Mouse (Mus musculus): Measurements from ENCODE around the gene Frg2f1. TPM values are rescaled to one million over a fixed set of nuclear protein-coding genes. Genes with fewer than 3 reads are reported as not detected.

Gene Frg2f1
- total RNA-seq (2023), result 14.1 TPM

DNA sequence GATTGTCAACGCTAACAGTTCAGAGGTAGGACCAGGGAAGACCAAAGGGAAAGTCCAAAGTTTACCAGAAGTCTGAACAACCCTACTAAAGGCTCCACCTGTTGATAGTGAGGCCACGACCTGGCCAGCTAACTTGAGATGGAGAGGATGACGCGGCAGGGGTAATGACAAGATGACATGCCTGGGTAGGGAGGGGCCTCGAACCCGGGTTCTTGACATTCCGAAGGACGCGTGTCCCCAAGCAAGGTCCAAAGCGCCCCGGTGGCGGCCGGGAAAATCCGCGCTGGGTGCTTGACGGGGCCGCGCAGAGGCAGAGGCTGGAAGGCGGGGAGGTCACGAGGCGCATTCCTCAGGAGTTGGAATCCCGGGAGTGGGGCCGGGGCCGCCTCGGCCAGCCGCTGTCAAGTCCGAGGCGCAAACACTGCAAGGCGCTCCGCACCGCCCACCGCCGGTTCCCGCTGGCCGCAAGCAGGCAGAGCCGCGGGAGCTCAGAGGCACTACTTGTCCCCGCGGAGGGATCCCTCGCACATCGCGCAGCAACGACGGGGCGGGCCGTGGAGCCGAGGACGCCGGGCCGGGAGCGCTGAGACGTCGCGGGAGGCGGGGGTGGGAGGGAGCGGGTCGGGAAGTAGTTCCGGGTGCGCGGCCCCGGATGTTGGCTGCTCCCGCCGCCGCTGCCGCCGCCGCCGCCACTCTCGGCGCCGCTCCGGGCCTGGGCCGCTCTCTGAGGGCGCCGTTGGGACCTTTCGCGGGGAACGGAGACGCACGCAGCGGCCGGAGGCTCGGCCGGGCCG, at the start of gene Frg2f1:
Gene Frg2f1 (minus strand): TSS at position 499 of the 794 bp plus-strand sequence.

DNA sequence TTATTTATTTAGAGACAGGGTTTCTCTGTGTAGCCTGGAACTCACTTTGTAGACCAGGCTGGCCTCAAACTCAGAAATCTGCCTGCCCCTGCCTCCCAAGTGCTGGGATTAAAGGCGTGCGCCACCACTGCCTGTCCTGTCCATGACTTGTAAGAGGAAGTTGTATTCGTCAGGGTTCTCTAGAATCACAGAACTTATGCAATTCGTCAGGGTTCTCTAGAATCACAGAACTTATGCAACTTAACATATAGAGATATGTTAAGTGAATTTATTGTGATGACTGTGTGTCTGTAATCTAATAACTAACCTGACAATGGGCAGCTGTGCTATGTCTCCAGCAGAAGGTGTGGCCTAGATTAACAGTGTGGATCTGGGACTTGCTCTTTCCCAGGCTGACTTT, 2.7 kb downstream of the Frg2f1 start, which contains the start of gene Foxj3:
Gene Foxj3 (plus strand): TSS at position 390 of the 400 bp plus-strand sequence.

DNA sequence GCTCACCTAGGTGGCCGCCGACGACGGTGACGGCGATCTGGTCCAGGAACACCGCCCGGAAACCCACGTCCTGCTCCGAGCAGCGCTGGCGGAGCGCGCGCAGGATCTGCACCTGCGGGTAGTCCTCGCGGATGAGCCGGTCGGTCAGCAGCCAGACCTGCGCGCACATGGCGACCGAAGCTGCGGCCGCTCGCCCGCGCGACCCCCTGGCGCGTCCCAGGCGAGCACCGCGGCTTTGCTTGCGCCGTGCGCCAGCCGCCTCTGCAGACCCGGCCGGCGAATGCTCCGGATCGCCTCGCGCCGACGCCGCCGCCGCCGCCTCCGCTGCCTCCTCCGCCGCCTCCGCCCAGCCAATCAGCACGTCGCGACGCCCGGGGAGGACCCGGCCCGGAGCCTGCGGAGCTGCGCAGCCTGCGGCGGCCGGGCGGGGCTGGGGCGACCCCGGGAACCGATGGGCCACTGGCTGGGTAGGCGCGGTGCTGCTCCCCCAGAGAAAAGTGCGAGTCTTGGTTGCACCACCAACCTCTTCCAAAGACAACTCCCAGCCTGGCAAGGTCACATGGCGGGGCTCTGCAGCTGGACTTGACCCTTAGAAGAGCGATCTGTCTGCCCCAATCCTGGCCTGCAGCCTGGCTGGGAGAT, 46.9 kb downstream of the Frg2f1 start, which contains the start of gene Rimkla:
Gene Rimkla (minus strand): TSS at position 338 of the 642 bp plus-strand sequence.

Other genes starting within 250 kb of the Frg2f1 start
- 344 TPM for gene Ybx1, start 244.9 kb downstream of the Frg2f1 start, total RNA-seq (2023)
- 23.9 TPM for gene Ppih, start 219.0 kb downstream of the Frg2f1 start, total RNA-seq (2023)
- gene Ccdc30, start 124.0 kb downstream of the Frg2f1 start, total RNA-seq (2023), result 5.3 TPM
- gene Ppcs, start 117.1 kb downstream of the Frg2f1 start, total RNA-seq (2023), result 7.7 TPM
- gene Zmynd12, start 116.7 kb downstream of the Frg2f1 start, total RNA-seq (2023), result 1.2 TPM
- 1.1 TPM for gene Rimkla, start 46.9 kb downstream of the Frg2f1 start, total RNA-seq (2023)
- 93.3 TPM for gene Foxj3, start 2.5 kb downstream of the Frg2f1 start, total RNA-seq (2023)
- 5.9 TPM for gene Guca2a, start 98.2 kb upstream of the Frg2f1 start, total RNA-seq (2023)
- not detected for gene Guca2b, start 119.4 kb upstream of the Frg2f1 start, total RNA-seq (2023)
- 16.7 TPM for gene Hivep3, start 194.3 kb upstream of the Frg2f1 start, total RNA-seq (2023)

Data from CD4-positive naive resting alpha-beta T cell, adult 57 days (primary cell).